ENCODE assay signal across 7 mouse cellular contexts in the genomic region with DNA sequence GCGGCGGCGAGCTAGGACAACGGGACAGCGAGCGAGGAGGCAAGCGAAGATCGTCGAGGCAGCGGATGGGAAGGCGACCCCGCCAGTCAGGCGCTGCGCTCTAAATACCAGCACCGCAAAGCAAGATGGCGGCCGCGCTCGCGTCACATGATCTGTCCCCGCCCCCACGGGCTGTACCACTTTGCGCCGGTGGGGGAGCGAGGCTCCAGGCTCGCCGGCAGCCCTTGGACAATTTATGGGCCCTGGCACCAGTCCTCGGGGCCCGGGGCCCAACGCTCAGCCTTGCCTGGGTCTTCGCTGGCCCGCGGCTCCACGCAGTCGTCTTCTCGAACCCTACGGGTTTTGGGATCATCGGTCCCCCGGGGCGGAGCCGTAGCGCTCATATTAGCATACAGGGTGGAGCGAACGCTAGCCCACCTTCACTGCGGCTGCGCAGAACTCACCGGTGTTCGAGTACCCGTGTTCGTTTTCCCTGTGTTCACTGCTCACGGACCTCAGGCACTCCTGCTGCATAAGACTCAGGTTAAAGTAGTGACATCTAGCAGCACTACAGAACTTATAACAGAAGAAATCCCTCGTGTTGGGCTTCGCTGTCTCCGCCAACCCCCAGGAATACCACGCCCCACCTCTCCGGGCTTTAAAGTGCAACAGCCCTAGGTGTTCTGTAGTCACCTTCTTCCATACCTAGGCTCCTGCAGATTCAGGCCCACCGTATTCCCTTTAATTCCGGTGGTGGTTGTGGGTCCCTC. TPM values are rescaled to one million over a fixed set of nuclear protein-coding genes. Genes with fewer than 3 reads are reported as not detected.
DNase-seq lines count a peak whose midpoint lies in the region; ATAC-seq lines count a peak whose summit lies in the region.

A gene (minus strand): TSS at position 386 of the 749 bp plus-strand sequence.

- peaks cover 32% of the 10 kb centered on the region for H3K36me3 ChIP-seq in embryonic facial prominence, embryonic 10.5 days (replicated peaks)
- peaks cover 33% of the 10 kb centered on the region for H3K36me3 ChIP-seq in limb, embryonic 10.5 days
- H3K36me3 ChIP-seq in midbrain, embryonic 13.5 days = peaks cover 28% of the 10 kb centered on the region

- peak; percentile 95 for DNase-seq in adrenal gland, postnatal 10 days
- peak; percentile 93 for DNase-seq in embryonic facial prominence, embryonic 10.5 days (ENCODE audit: low spot score)
- peak; percentile 96 for DNase-seq in kidney, adult 11 months
- DNase-seq in limb, embryonic 10.5 days (ENCODE audit: low spot score) = peak; percentile 96
- DNase-seq in spleen, adult 12 weeks (ENCODE audit: low spot score) = peak; percentile 95

- H3K4me3 ChIP-seq in embryonic facial prominence, embryonic 10.5 days = peak within 1 kb of the TSS; percentile 97
- peak within 1 kb of the TSS; percentile 88 for H3K4me3 ChIP-seq in limb, embryonic 10.5 days
- peak within 1 kb of the TSS; percentile 96 for H3K4me3 ChIP-seq in midbrain, embryonic 13.5 days (replicated peaks)

- H3K4me1 ChIP-seq in embryonic facial prominence, embryonic 10.5 days = peaks cover 29% of the 10 kb centered on the region
- peaks cover 28% of the 10 kb centered on the region for H3K4me1 ChIP-seq in limb, embryonic 10.5 days
- peaks cover 28% of the 10 kb centered on the region for H3K4me1 ChIP-seq in midbrain, embryonic 13.5 days (replicated peaks)

- no peaks in the 10 kb centered on the region for H3K9me3 ChIP-seq in embryonic facial prominence, embryonic 10.5 days
- no peaks in the 10 kb centered on the region for H3K9me3 ChIP-seq in limb, embryonic 10.5 days (replicated peaks)
- no peaks in the 10 kb centered on the region for H3K9me3 ChIP-seq in midbrain, embryonic 13.5 days

- peak within 1 kb of the TSS; percentile 100 for H3K27ac ChIP-seq in embryonic facial prominence, embryonic 10.5 days (replicated peaks)
- H3K27ac ChIP-seq in limb, embryonic 10.5 days = peak within 1 kb of the TSS; percentile 100
- peak within 1 kb of the TSS; percentile 98 for H3K27ac ChIP-seq in midbrain, embryonic 13.5 days

- peak; percentile 28 for ATAC-seq in granulocyte monocyte progenitor cell, adult 5-6 weeks (replicated peaks; ENCODE audit: poor library complexity, severe bottlenecking)
- ATAC-seq in midbrain, embryonic 13.5 days = peak; percentile 85

- peak within 1 kb of the TSS; percentile 94 for H3K4me2 ChIP-seq in midbrain, embryonic 13.5 days (replicated peaks)

- 1% methylated on average over 58 of the region's 58 CpGs for WGBS in embryonic facial prominence, embryonic 10.5 days
- WGBS in limb, embryonic 10.5 days = under 1% methylated on average over 58 of the region's 58 CpGs
- under 1% methylated on average over 58 of the region's 58 CpGs for WGBS in midbrain, embryonic 13.5 days

- H3K9ac ChIP-seq in midbrain, embryonic 13.5 days (replicated peaks) = peak within 1 kb of the TSS; percentile 95

- no peaks in the 10 kb centered on the region for H3K27me3 ChIP-seq in embryonic facial prominence, embryonic 10.5 days (replicated peaks; ENCODE audit: low read depth, poor library complexity, severe bottlenecking)
- no peaks in the 10 kb centered on the region for H3K27me3 ChIP-seq in limb, embryonic 10.5 days (ENCODE audit: low read depth, poor library complexity, severe bottlenecking)
- peaks cover 2% of the 10 kb centered on the region; the same call in 1 of the 2 replicates for H3K27me3 ChIP-seq in midbrain, embryonic 13.5 days

RNA-seq across cellular contexts. Expression of the gene that starts here (rescaled TPM):
- total RNA-seq in adrenal gland, postnatal 10 days (2021) = 100 to 1,000 TPM; 286 to 329 TPM
- polyA plus RNA-seq in embryonic facial prominence, embryonic 10.5 days (2016; fragmentation: Nextera tagmentation; extraction: Ambion mirVana) = 422 and 435 TPM in 2 replicates
- total RNA-seq in granulocyte monocyte progenitor cell, adult 5-6 weeks (2014; fragmentation: Nextera tagmentation) = 422 and 477 TPM in 2 replicates
- 134 and 143 TPM in 2 replicates for total RNA-seq in granulocyte monocyte progenitor cell, adult 5-6 weeks (2017)
- 414 and 422 TPM in 2 replicates for polyA plus RNA-seq in limb, embryonic 10.5 days (2016; fragmentation: Nextera tagmentation; extraction: Ambion mirVana)
- 843 and 851 TPM in 2 replicates for polyA plus RNA-seq in midbrain, embryonic 13.5 days (2015; fragmentation: Nextera tagmentation; extraction: Ambion mirVana)

Comparison
In these comparisons a context has a peak if more than half of its experiments do, and no peak if none do; other contexts are left out.
1. Peak in every context shown above with its lines: DNase-seq, ATAC-seq, H3K4me3 ChIP-seq and H3K27ac ChIP-seq.